Mouse (Mus musculus) thymus, postnatal 4 days (tissue): ENCODE measurements at regions not wholly inside any gene's neighbourhood (a gene's known extent, or its start where the extent isn't known, plus 50 kb on each side); places are given as distances from the start of the nearest gene placed in this dataset.

Experiments used
- DNase-seq: peaks from one replicate; pipeline ENCODE4 v3.0.0; 2021

DNA sequence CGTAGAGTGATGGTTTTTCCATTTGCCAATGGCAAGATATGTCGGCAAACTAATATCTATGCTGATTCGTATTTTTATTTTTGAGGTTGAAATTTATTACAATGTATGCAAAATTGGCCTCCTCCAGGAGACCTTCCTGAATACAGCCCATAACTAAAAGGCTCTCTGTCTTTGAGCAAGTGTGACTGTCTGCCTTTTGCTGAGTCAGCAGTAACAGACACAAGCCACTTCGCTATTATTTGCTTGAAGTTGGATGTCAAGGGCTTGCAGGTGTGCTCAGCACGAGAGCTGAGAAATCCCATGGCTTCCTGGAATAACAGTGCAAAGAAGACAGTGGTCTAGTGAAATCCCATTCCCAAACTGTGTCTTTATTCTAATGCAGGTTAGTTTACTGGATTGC is 56.9 kb downstream of the Dmrt2 start:
- DNase-seq, result no peak

DNA sequence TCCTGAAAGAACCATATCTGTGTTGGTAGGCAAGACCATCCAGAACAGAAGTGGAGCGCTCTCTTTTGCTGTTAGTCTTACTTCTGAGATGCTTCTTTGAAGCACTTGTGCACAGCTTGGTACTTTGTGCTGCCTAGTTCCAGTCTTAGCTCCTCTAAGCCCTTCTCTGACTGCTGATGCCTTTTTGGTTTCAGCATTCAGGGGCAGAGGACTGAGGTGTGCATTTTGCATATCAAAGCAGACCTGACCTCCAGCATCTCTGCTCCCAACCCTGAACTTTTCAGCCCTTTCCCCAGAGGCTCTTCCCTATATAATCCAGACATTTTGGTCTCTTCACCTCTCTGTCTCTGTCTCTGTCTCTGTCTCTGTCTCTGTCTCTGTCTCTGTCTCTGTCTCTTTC is 57.4 kb downstream of the Dmrt2 start:
- no peak for DNase-seq

DNA sequence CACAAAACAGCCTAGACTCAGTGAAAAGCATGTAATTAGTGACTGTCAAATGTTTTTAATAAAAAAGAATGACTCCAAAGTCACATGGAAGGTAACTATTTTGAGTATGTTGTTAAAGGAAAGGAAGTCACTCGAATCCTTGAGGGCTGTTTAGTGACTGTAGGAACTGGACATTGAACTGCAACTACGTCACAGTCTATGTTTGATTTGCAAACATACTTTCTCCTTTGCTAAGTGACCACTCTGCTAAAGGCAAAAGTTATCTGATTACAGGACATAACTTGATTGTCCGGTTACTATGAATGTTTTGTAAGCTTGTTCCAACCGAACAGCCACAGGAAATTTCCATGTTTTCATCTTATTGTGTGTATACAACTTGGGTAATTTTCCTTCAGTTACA is 106.2 kb downstream of the Dmrt2 start:
- DNase-seq, result no peak

DNA sequence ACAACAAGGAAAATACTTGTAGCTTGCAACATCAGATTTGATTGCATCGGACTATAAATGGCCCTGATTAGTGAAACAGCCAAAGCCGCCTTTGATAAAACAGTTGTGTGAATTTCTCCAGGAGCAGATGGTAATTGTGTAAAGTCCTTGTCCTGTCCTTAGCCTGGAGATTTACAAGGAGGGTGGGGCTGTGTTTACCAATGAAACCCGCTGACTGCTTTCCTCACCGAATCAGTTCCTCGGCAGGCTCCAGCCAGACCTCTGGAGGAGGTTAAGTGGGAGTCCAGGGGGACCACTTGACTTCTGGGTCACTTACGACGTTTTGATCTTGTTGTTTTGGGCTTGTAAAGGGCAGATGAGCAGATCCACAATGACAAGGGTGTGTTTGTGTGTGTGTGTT is 107.1 kb downstream of the Dmrt2 start:
- DNase-seq, result no peak

DNA sequence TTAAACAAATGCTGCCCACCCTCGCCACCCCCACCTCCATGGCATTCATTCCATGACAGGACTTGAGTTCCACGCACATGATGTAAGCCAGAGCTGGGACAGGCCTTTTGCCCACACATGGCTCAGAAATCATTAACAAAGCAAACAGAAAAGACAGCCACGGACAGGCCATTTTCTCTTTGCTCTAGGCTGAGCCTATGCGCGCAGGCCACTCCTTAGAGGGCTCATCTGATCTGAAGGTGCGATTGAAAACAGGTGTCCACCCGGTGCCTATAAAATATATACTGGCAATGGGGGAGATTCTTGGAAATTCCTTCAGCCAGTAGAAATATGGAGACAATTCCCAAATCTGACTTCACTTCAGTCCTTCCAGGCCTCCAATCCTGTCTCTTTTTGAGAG is 109.1 kb downstream of the Dmrt2 start:
- DNase-seq, result no peak

DNA sequence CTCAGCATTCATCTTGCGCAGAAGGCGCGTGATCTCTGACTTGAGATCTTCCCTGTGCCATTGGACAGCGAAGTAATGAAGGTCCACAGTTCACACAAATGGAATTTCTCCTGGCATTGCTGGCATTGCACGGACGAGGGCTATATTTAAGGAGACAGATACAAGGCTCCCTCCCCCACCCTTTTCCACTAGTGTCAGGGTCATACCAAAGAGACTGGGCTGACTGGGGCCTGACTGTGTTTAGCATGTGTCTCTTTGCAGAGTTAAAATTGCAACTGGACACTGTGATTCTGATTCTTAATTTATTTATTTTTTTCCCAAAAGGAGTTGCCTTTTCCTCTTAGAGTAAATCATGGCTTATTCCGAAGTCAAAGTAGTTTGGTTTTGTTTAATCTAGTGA is 130.5 kb downstream of the Dmrt2 start:
- DNase-seq, result no peak

DNA sequence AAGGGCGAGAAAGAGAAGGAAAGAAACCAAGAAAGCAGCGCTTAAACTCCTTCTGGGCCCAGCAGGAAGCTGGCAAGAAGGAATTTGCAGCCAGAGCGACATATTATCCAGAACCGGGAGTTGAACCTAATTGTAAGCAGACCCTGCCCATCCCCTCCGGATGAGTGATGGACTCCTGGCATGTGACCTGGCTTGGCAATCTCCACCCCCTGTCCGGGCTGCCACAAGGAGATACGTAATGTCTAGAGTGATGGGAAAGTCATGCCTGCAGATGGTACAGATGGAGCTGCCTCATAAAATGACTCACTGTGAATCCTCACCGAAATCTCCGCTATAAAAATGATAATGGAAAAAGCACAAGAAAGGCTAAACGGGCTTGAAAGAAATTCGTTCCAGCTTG is 133.1 kb downstream of the Dmrt2 start:
- DNase-seq, result no peak

DNA sequence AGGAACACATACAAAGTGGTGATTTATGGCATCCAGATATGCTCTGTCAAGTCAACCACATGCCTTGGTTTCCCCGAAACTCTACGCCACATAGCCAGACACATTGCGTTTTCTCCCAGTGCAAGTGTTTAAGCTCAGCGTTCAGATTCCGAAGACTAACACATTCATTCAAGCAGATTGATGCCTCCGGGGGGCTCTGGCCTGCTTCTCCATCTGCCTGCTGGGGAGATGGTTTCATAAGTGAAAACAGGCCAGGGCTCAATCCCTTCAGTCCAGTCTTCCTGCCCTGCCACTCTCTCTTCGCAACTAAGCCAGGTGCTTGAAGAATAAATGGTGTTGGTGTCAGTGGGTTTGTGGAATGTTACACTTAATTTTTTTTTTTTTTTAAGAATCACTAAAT is 141.4 kb downstream of the Dmrt2 start:
- no peak for DNase-seq

DNA sequence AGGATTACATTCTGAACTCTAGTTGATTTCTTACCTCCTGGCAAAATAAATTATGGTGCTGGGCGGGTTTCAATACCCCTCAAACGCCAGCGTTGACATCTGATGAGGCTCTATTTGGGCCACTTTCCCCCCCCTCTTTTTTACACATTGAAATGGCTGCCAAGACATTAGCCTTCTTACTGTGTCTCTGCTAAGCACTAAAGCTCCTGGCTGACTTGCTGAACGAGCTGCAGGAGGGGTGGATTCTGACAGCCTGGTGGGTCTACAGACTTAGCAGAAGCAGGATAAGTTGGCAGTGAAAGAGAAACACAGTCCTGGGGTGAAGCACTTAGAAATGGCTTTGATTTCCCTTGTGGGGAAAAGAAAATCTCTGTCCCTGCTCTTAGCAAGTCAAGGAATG is 172.9 kb downstream of the Dmrt2 start:
- DNase-seq, result no peak

DNA sequence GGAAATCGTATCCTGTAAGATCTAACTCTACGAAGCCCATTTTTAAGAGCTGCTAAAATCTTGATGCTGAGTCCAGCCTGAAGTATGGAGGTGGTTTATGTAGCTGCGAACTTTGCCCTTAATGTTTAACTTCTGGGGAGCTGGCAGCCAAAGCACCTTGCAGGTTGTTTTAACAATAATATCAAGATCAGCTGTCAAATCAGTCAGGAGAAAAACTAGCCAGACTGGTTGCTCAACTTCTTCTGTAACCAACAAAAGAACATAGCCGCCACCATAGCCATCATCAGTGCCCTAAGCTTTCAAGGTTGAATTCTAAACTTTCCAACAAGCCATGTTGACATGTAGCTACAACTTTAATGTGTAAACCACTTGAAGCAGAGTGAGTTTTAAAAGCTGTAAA is 184.1 kb downstream of the Dmrt2 start:
- DNase-seq, result no peak

DNA sequence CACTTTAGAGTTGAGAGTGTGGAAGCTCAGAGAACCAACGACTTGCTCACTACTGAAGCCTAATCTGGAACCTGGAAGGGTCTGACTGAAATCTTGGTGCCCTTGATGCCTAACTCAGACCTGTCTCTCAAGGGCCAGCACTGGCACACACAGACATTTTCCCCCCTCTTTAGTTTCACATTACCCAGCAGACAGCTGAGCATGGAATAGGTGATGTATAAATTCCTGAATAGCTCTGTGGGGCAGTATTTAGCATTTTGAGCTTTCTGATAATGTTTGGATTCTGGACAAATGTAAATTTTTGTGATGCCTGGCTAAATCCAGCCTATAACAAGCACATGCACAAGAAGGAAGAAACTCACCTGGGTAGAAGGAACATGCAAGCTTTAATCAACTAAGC is 191.1 kb downstream of the Dmrt2 start:
- DNase-seq, result no peak

DNA sequence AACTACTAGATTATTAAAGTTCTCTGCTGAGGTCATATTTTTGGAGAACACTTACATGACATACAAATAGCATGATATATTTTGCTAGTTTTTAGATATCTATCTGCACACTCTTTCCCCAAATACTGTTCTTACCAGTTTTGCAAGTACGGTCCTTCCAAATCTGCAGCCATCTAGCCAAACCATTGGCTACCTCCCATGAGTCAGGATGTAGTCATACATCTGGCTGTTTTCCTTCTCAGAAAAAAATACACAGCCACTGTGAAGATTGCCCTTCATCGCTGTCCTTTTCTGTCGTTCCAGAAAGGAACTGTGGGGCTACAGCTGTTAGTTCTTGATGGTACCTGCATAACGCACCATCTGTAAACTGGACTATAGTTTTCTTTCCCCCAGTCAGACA is 234.5 kb downstream of the Dmrt2 start:
- no peak for DNase-seq

DNA sequence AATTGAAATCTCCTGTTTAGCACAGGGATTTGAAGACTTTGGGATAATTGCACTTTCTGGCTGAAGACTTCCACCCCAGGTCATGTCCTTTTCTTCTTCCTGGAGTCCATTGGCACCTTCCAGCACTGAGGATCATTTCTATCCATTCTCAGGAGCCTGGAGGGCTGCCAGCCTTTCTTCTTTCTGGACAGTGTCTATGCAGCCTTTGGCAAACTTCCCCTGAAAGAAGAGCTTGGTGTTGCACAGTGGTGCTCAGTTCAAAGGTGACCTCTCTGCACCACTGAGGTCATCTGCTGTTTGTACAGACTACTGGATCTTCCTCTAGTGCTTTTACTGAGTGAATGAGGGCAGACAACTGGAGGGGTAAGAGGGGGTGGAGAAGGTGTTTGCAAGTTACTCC is 249.8 kb downstream of the Dmrt2 start:
- DNase-seq, result no peak

DNA sequence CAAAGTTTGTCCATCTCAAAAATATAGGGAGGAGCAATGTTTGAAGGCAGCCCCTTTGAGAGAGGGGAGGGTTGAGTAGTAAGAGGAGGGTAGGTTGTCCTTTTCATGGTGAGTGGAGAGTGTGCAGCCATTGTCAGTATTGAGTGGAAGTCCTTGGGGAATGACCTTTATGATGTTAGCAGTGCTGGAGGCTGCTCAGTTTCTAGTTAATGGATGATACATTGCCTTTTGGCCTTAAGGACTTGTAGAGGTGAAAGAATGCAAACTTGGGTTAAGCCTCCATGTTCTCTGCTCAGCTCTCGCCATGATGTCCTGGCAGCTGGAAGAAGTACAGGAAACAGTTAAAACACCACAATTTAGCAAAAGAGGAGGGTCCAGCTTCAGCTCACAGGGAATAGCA is 250.6 kb downstream of the Dmrt2 start:
- DNase-seq, result no peak

DNA sequence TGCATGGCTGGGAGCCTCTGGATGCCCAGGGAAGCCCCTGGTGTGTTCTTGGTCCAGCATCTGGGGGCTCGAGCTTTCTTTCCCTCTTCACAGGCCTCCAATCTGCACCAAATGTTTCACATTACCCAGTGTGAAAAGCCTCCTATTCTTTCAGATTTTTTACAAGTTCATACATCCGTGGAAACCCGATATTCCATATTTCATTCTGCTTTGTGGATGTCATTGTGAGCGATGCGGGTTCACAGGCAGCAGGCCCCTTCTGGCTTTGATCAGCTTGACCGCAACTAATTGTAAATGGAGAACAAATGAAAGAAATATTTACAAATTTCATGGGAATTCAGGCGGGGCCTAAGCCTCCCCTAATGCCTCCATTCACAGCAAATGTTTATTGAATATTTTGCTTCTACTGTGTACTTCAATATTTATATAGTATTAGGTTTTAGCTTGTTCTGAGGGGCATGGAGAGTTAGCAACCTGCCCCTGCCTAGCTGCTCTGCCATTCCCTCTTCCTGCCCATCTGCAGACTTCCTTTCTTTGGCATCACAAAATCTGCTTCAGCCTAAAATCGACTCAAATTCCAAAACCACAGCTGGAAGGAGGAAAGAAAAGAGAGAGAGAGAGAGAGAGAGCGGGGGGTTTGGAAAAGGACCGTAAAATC is 251.6 kb downstream of the Dmrt2 start:
- no peak for DNase-seq

DNA sequence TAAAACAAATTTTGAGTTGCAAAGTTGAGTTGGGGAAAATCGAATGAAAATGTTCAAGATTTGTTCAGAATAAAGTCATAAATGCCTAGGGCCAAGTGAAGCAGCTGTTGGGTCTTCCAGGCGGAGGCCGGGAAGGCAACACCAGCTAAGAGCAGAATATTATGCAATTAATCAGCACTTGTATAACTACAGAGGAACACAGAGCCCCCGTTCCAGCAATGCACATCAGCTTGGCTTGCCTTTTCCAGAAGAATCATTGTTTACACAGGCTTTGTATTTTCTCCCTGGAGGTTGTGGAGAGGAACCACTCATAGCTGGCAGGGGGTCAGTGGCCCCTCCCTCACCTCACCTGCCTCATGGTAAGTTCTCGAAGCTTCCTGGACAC is 252.2 kb downstream of the Dmrt2 start:
- DNase-seq, result no peak

DNA sequence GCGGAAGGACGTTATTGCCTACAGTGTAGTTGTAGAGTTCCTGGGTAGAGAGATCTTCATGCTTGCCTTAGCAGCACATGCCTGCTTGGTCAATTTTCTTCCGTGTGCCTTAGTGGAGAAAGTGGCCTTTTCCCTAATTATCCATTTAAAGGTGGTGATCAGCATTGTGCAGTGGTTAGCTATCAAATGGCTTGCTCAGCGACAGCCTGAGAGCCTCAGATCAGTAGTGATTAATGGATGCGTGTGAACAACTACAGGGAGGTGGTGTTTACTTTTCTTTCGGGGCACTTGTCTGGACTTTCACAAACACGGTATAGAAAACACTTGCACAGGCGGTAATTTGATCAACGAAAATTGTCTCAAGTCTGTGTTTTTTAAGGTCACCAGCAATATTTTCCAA is 255.0 kb downstream of the Dmrt2 start:
- DNase-seq, result no peak

DNA sequence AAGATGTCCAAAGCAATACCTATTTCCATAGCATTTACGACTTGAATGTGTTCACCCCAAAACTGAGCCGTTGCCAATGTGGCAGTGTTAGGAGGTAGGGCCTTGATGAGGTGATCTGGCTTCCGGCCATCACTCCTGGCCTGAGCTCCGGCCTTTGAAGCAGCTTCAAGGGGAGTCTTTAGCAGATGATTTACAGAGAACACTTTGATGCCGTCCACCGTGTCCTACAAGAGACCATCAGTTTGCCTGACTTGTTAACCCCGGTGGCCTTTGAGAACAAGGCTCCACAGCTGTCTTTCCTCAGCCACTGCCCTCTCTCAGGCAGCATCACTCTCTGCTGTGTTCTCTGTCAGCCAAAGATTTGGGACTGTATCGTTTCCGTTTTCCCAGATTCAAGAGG is 265.1 kb downstream of the Dmrt2 start:
- DNase-seq, result no peak

DNA sequence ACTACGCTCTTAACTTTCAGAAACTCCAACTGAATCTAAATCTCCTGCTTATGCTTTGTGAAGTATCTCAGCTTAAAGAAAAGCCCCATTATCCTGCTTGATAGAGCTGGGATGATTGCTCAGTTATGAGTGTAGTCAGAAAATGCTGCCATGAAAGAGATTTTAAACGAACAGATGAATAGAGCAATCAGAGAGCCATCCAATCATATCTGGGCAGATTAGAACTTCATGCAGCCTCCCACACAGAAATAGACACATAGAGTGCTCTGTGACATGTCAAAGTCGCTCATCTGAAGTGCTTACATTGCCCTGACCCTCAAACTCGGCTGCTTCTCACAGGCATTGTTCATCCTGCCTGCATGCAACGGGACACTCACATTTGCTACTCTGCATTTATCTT is 299.0 kb downstream of the Dmrt2 start:
- DNase-seq, result no peak

DNA sequence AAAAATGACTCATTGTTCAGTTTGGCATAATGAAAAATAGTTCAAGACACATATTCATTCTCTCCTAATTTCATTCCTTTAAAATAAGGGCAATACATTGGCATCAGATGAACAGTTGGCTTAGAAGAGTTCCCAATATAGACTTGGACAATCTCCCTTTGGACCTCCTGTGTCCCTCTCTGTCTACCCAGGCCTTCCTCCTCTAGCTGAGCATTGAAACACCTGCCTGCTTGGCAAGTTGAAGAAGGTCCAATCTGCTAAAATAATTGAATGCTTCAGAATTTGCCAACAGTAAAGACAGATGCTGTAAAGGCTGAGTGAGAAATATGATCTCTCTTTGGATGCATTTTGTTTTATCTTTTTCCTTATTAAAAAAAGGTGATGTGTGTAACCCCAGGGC is 303.0 kb downstream of the Dmrt2 start:
- no peak for DNase-seq

DNA sequence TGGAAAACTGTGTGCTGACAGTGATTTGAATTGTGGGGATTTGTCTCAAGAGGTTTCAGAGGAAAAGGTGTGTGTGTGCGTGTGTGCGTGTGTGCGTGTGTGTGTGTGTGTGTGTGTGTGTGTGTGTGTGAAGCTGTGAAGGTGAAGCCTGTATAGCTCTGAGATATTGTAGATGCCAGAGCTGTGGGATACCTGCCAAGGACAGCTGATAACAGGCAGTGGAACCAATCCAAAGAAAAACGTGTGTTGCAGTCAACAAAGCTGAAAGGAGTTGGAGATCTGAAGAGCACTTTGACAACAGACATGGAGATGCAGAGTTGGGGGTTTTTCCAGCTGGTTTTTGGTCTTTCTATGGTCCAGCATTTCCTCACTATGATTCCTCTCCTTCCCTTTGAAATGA is 308.1 kb downstream of the Dmrt2 start:
- DNase-seq, result no peak

DNA sequence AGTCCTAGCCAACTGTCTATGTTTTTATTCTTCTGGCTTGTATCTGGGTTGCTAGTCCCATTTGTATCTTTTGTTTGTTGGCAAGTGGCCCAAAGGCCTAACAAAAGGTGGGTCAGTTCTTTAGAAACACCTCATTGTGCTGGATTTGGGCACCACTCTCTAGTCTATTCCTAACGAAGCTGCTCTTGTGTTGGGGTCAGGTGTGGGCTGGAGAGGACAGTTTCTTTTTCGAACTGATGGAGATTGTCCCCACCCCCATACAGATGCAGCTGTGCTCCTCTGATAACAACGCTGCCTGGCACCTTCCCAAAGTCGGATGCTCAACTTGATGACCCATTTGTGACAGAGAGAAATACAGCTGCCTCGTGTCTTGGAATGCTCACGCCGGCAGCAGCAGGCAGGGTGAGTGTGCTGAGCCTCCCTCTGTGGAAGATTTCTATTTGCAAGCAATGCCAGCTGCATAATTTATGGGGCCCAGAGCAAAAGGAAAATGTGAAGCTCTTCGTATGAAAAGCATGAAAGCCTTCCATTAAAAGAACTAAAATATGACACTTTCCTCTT is 342.5 kb downstream of the Dmrt2 start:
- DNase-seq, result no peak

DNA sequence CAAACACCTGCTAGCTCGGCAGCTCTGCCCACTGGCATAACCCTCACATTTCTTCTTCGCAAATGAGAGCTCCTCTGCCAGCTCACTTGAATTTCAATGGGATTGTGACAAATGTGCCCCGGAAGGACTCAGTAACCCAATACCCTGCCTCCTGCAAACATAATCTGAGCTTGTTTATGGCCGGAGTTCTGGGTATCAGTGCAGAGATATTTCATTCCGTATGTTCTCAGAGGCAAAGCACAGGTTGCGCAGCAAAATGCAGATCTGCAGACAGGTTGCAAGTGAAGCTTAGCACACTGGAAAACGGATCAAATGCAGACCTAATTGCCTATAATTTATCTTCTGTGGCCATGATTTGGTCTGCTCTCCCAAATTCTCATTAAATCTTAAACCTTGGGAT is 348.9 kb downstream of the Dmrt2 start:
- no peak for DNase-seq

DNA sequence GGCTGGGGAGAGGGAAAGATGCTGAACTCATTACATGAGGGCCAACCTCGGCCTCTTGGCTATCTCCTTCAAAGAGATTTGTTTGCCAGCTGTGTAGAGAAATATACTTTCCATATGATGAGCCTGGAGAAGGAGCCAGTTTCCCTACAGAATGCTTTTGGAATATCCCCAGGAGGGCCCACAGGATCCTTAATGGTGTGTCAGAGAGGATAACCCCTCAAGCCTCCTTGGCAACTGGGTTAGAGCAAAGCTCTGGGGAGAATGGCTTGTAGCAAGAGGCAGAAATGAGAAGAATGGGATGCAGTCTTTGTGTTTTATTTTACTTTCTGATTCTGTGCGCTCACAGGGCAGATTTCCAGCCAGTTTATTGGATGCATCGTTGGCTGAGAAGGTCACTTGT is 353.9 kb downstream of the Dmrt2 start:
- no peak for DNase-seq

DNA sequence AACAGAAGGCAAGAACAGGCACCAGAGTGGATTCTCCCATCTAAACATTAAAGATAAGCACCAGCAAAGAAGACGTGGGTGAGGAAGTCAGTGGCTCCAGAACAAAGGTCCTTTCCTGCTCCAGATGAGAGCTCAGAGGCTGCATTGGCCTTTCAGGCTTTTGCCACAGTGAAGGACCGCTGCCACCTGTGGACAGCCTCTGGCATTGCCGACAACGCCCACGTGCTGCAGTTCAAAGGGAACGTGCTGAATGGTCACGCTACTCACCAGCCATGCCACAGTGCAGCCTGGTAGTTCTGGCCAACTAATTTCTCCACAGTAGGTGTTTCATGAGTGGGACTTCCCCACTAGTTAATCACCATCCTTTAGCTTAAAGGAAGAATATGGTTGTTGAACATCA is 365.1 kb downstream of the Dmrt2 start:
- peak; percentile 27 for DNase-seq
